Mouse (Mus musculus): ENCODE results near the gene Hao2. TPM values are rescaled to one million over a fixed set of nuclear protein-coding genes. Genes with fewer than 3 reads are reported as not detected.
A peak's percentile ranks its signal among the peaks of the same experiment; 100 is the strongest.

Gene Hao2
- total and polyA plus RNA-seq, 2 experiments, result 18.7 to 20.8 TPM

GRCm38 (mm10) chr3:98915659-98916058 is 22.6 kb upstream of the Hao2 start:
- WGBS, result 5% methylated on average over 4 of the region's 4 CpGs
- DNase-seq (ENCODE audit: extremely low read depth, low read depth, low spot score), result peak; percentile 44

GRCm38 (mm10) chr3:98913591-98913990 is 20.6 kb upstream of the Hao2 start:
- DNase-seq (ENCODE audit: extremely low read depth, low read depth, low spot score), result no peak
- peaks cover 3% of the 10 kb centered on the region; the same call in 1 of the 2 replicates for H3K27me3 ChIP-seq (ENCODE audit: control insufficient read depth, insufficient read depth, low read length)
- H3K36me3 ChIP-seq (ENCODE audit: control insufficient read depth, insufficient read depth, low read length), result no peaks in the 10 kb centered on the region
- no peak overlapping the region for H3K4me3 ChIP-seq (ENCODE audit: insufficient read depth, low read depth, low read length)
- H3K4me1 ChIP-seq (ENCODE audit: control insufficient read depth, insufficient read depth, low read length), result peaks cover 5% of the 10 kb centered on the region
- no peaks in the 10 kb centered on the region for H3K79me2 ChIP-seq (ENCODE audit: control insufficient read depth, insufficient read depth, low read length)
- TF ChIP-seq CTCF (IDR thresholded peaks at IDR 0.05; ENCODE audit: low read depth, low read length) (no peak), POLR2A (IDR thresholded peaks at IDR 0.05; ENCODE audit: extremely low read depth, insufficient read depth, low read length) (no peak)
- 84% methylated on average over 6 of the region's 6 CpGs for WGBS
- no peak overlapping the region for H3K9ac ChIP-seq (ENCODE audit: low read depth, low read length)
- H3K27ac ChIP-seq (replicated peaks; ENCODE audit: insufficient read depth, low read depth, low read length), result no peak overlapping the region

More at GRCm38 (mm10) chr3:98915659-98916058, 22.6 kb upstream of the Hao2 start:
- H3K9ac ChIP-seq (ENCODE audit: low read depth, low read length), result no peak overlapping the region
- peaks cover 5% of the 10 kb centered on the region for H3K4me1 ChIP-seq (ENCODE audit: control insufficient read depth, insufficient read depth, low read length)
- no peaks in the 10 kb centered on the region for H3K36me3 ChIP-seq (ENCODE audit: control insufficient read depth, insufficient read depth, low read length)
- peaks cover 11% of the 10 kb centered on the region; the same call in 1 of the 2 replicates for H3K27me3 ChIP-seq (ENCODE audit: control insufficient read depth, insufficient read depth, low read length)
- TF ChIP-seq POLR2A (IDR thresholded peaks at IDR 0.05; ENCODE audit: extremely low read depth, insufficient read depth, low read length) (no peak), CTCF (IDR thresholded peaks at IDR 0.05; ENCODE audit: low read depth, low read length) (peak; percentile 86)
- no peak overlapping the region for H3K4me3 ChIP-seq (ENCODE audit: insufficient read depth, low read depth, low read length)
- H3K79me2 ChIP-seq (ENCODE audit: control insufficient read depth, insufficient read depth, low read length), result no peaks in the 10 kb centered on the region
- no peak overlapping the region for H3K27ac ChIP-seq (replicated peaks; ENCODE audit: insufficient read depth, low read depth, low read length)

- Histone ChIP-seq H3K4me1 (ENCODE audit: control insufficient read depth, insufficient read depth, low read length) (no peaks in the 10 kb centered on the region), H3K36me3 (ENCODE audit: control insufficient read depth, insufficient read depth, low read length) (no peaks in the 10 kb centered on the region), H3K27ac (replicated peaks; ENCODE audit: insufficient read depth, low read depth, low read length) (no peak overlapping the region), H3K27me3 (ENCODE audit: control insufficient read depth, insufficient read depth, low read length) (no peaks in the 10 kb centered on the region; the same call in 1 of the 2 replicates), H3K4me3 (ENCODE audit: insufficient read depth, low read depth, low read length) (no peak overlapping the region), H3K9ac (ENCODE audit: low read depth, low read length) (no peak overlapping the region), H3K79me2 (ENCODE audit: control insufficient read depth, insufficient read depth, low read length) (no peaks in the 10 kb centered on the region)
- no peak for TF ChIP-seq CTCF (IDR thresholded peaks at IDR 0.05; ENCODE audit: low read depth, low read length)
- no peak for TF ChIP-seq POLR2A (IDR thresholded peaks at IDR 0.05; ENCODE audit: extremely low read depth, insufficient read depth, low read length)
- DNase-seq (ENCODE audit: extremely low read depth, low read depth, low spot score), result no peak
- 90% methylated on average over 2 of the region's 2 CpGs for WGBS
These were observed 4.6 kb upstream of the Hao2 start for GRCm38 (mm10) chr3:98897606-98898005.

- peak; percentile 50 for TF ChIP-seq CTCF (IDR thresholded peaks at IDR 0.05; ENCODE audit: low read depth, low read length)
- TF ChIP-seq POLR2A (IDR thresholded peaks at IDR 0.05; ENCODE audit: extremely low read depth, insufficient read depth, low read length), result no peak
- Histone ChIP-seq H3K4me1 (ENCODE audit: control insufficient read depth, insufficient read depth, low read length) (no peaks in the 10 kb centered on the region), H3K36me3 (ENCODE audit: control insufficient read depth, insufficient read depth, low read length) (no peaks in the 10 kb centered on the region), H3K4me3 (ENCODE audit: insufficient read depth, low read depth, low read length) (no peak overlapping the region), H3K9ac (ENCODE audit: low read depth, low read length) (no peak overlapping the region), H3K27ac (replicated peaks; ENCODE audit: insufficient read depth, low read depth, low read length) (no peak overlapping the region), H3K27me3 (ENCODE audit: control insufficient read depth, insufficient read depth, low read length) (peaks cover 3% of the 10 kb centered on the region; the same call in 1 of the 2 replicates), H3K79me2 (ENCODE audit: control insufficient read depth, insufficient read depth, low read length) (no peaks in the 10 kb centered on the region)
- peak; percentile 42 for DNase-seq (ENCODE audit: extremely low read depth, low read depth, low spot score)
- 17% methylated on average over 10 of the region's 10 CpGs for WGBS
These were observed 2.1 kb upstream of the Hao2 start for GRCm38 (mm10) chr3:98895071-98895601.

- Histone ChIP-seq H3K4me3 (ENCODE audit: insufficient read depth, low read depth, low read length) (no peak overlapping the region), H3K9ac (ENCODE audit: low read depth, low read length) (no peak overlapping the region), H3K36me3 (ENCODE audit: control insufficient read depth, insufficient read depth, low read length) (no peaks in the 10 kb centered on the region), H3K27me3 (ENCODE audit: control insufficient read depth, insufficient read depth, low read length) (peaks cover 5% of the 10 kb centered on the region; the same call in 1 of the 2 replicates), H3K4me1 (ENCODE audit: control insufficient read depth, insufficient read depth, low read length) (no peaks in the 10 kb centered on the region), H3K27ac (replicated peaks; ENCODE audit: insufficient read depth, low read depth, low read length) (no peak overlapping the region), H3K79me2 (ENCODE audit: control insufficient read depth, insufficient read depth, low read length) (no peaks in the 10 kb centered on the region)
- no peak for DNase-seq (ENCODE audit: extremely low read depth, low read depth, low spot score)
- TF ChIP-seq CTCF (IDR thresholded peaks at IDR 0.05; ENCODE audit: low read depth, low read length), result no peak
- TF ChIP-seq POLR2A (IDR thresholded peaks at IDR 0.05; ENCODE audit: extremely low read depth, insufficient read depth, low read length), result no peak
- 44% methylated on average over 4 of the region's 4 CpGs for WGBS
These were observed 2.6 kb downstream of the Hao2 start for GRCm38 (mm10) chr3:98890430-98890829.

- DNase-seq (ENCODE audit: extremely low read depth, low read depth, low spot score), result peak; percentile 76
- Histone ChIP-seq H3K9ac (ENCODE audit: low read depth, low read length) (no peak overlapping the region), H3K27ac (replicated peaks; ENCODE audit: insufficient read depth, low read depth, low read length) (no peak overlapping the region), H3K36me3 (ENCODE audit: control insufficient read depth, insufficient read depth, low read length) (no peaks in the 10 kb centered on the region), H3K27me3 (ENCODE audit: control insufficient read depth, insufficient read depth, low read length) (peaks cover 5% of the 10 kb centered on the region; the same call in 1 of the 2 replicates), H3K4me1 (ENCODE audit: control insufficient read depth, insufficient read depth, low read length) (no peaks in the 10 kb centered on the region), H3K4me3 (ENCODE audit: insufficient read depth, low read depth, low read length) (no peak overlapping the region), H3K79me2 (ENCODE audit: control insufficient read depth, insufficient read depth, low read length) (no peaks in the 10 kb centered on the region)
- 8% methylated on average over 2 of the region's 2 CpGs for WGBS
- TF ChIP-seq CTCF (IDR thresholded peaks at IDR 0.05; ENCODE audit: low read depth, low read length) (no peak), POLR2A (IDR thresholded peaks at IDR 0.05; ENCODE audit: extremely low read depth, insufficient read depth, low read length) (no peak)
These were observed 4.8 kb downstream of the Hao2 start for GRCm38 (mm10) chr3:98888206-98888605.

Measured in liver, adult 2 months (tissue).